Mouse (Mus musculus) forebrain, postnatal 0 days (tissue): Measurements from ENCODE around the gene Rufy3. TPM values are rescaled to one million over a fixed set of nuclear protein-coding genes. Genes with fewer than 3 reads are reported as not detected.
A peak's percentile ranks its signal among the peaks of the same experiment; 100 is the strongest.

ENCODE experiments used
- ATAC-seq: fragments of 200-750 bp; cut with Nextera tagmentation; 2 replicates; pipeline ENCODE4 v1.8.0; 2017; ENCODE audit warnings: mild to moderate bottlenecking, moderate library complexity
- DNase-seq: peaks from one replicate; pipeline ENCODE4 v3.0.0-alpha.2; 2015
- H3K27ac ChIP-seq: fragments of 300-500 bp; sonication (generic); 2 replicates; pipeline ENCODE4 v1.5.1; 2014; ENCODE audit warnings: low read depth, mild to moderate bottlenecking, antibody characterized with exemption, low read length, moderate library complexity, mixed read lengths
- H3K27me3 ChIP-seq: fragments of 300-500 bp; sonication (generic); 2 replicates; pipeline ENCODE4 v1.6.1; 2014; ENCODE audit warnings: mild to moderate bottlenecking, low read length, mixed read lengths; ENCODE audit not compliant: insufficient read depth
- H3K36me3 ChIP-seq: fragments of 300-500 bp; sonication (generic); 2 replicates; pipeline ENCODE4 v1.6.1; 2014; ENCODE audit warnings: mild to moderate bottlenecking, moderate library complexity; ENCODE audit not compliant: insufficient read depth
- H3K4me1 ChIP-seq: fragments of 300-500 bp; sonication (generic); 2 replicates; pipeline ENCODE4 v1.6.1; 2014; ENCODE audit warnings: antibody characterized with exemption; ENCODE audit not compliant: insufficient read depth
- H3K4me2 ChIP-seq: fragments of 300-500 bp; sonication (generic); 2 replicates; pipeline ENCODE4 v1.6.1; 2014; ENCODE audit warnings: low read depth, mild to moderate bottlenecking, moderate library complexity
- H3K4me3 ChIP-seq: fragments of 300-500 bp; sonication (generic); 2 replicates; pipeline ENCODE4 v1.5.1; 2014; ENCODE audit warnings: low read depth, low read length, mixed read lengths
- H3K9ac ChIP-seq: fragments of 300-500 bp; sonication (generic); 2 replicates; pipeline ENCODE4 v1.6.1; 2014; ENCODE audit warnings: mild to moderate bottlenecking
- H3K9me3 ChIP-seq: fragments of 300-500 bp; sonication (generic); 2 replicates; pipeline ENCODE4 v1.6.1; 2016; ENCODE audit warnings: low read length
- CTCF ChIP-seq: sonication (generic); IDR thresholded peaks from 2 replicates; pipeline ENCODE4 v1.5.1; 2016; ENCODE audit warnings: antibody characterized with exemption, control low read depth, low read depth
- WGBS: fragments of 180-500 bp; shearing (Covaris S2); extraction: QIAGEN DNeasy Blood & Tissue Kit; methylation state at CpG from one replicate; pipeline ENCODE4 v1.1.7; 2014; 5-methylcytosine and 5-hydroxymethylcytosine counted together
- polyA plus RNA-seq: library from polyadenylated mRNA; unstranded; fragments of >200 nt; fragmentation: Nextera tagmentation; extraction: Ambion mirVana; gene quantifications from 2 replicates; pipeline ENCODE4 v1.2.1, GENCODE M21; 2015
- total RNA-seq: library from RNA; depleted of rRNA; stranded (reverse); fragments of >200 nt; gene quantifications from 2 replicates; pipeline ENCODE4 v1.2.3, GENCODE M21; 2014

Gene Rufy3
- total and polyA plus RNA-seq, 2 experiments from 2014 or later = 214 to 319 TPM

- 20% methylated on average over 13 of the region's 13 CpGs for WGBS
- no peak overlapping the region for H3K27ac ChIP-seq
Observed at GRCm38 (mm10) chr5:88587211-88587934, 22.5 kb downstream of the Rufy3 start.

GRCm38 (mm10) chr5:88588481-88588880 lies 23.6 kb downstream of the Rufy3 start:
- Histone ChIP-seq H3K4me3 (no peak overlapping the region), H3K9me3 (no peaks in the 10 kb centered on the region), H3K9ac (no peak overlapping the region), H3K4me2 (0 out of 2 replicates have a peak overlapping the region, but pooled peaks have one; percentile 13), H3K36me3 (0 out of 2 replicates have a peak, but pooled peaks cover 10% of the 10 kb centered on the region), H3K4me1 (peaks cover 31% of the 10 kb centered on the region), H3K27me3 (no peaks in the 10 kb centered on the region), H3K27ac (no peak overlapping the region)
- 54% methylated on average over 5 of the region's 5 CpGs for WGBS
- no peak for TF ChIP-seq CTCF
- no peak for DNase-seq
- no peak for ATAC-seq

More at GRCm38 (mm10) chr5:88587211-88587934, 22.5 kb downstream of the Rufy3 start:
- DNase-seq (no peak), ATAC-seq (no peak)
- peak overlapping the region; percentile 72 for H3K4me2 ChIP-seq
- peak overlapping the region; percentile 69; the same call in 1 of the 2 replicates for H3K9ac ChIP-seq
- H3K27me3 ChIP-seq = no peaks in the 10 kb centered on the region
- H3K4me3 ChIP-seq = peak overlapping the region; percentile 78
- H3K4me1 ChIP-seq = peaks cover 31% of the 10 kb centered on the region
- TF ChIP-seq CTCF = no peak
- 0 out of 2 replicates have a peak, but pooled peaks cover 4% of the 10 kb centered on the region for H3K36me3 ChIP-seq
- no peaks in the 10 kb centered on the region for H3K9me3 ChIP-seq

- Histone ChIP-seq H3K4me3 (no peak overlapping the region), H3K4me1 (peaks cover 5% of the 10 kb centered on the region; the same call in 1 of the 2 replicates), H3K36me3 (peaks cover 14% of the 10 kb centered on the region; the same call in 1 of the 2 replicates), H3K27me3 (no peaks in the 10 kb centered on the region), H3K4me2 (no peak overlapping the region), H3K9ac (no peak overlapping the region), H3K9me3 (no peaks in the 10 kb centered on the region), H3K27ac (no peak overlapping the region)
- 90% methylated on average over 13 of the region's 13 CpGs for WGBS
- DNase-seq = no peak
- no peak for TF ChIP-seq CTCF
- no peak for ATAC-seq
Observed at GRCm38 (mm10) chr5:88593421-88594172, 28.8 kb downstream of the Rufy3 start.

GRCm38 (mm10) chr5:88594173-88594569 lies 29.3 kb downstream of the Rufy3 start:
- Histone ChIP-seq H3K27ac (no peak overlapping the region), H3K27me3 (no peaks in the 10 kb centered on the region), H3K4me1 (no peaks in the 10 kb centered on the region), H3K9me3 (no peaks in the 10 kb centered on the region), H3K36me3 (peaks cover 17% of the 10 kb centered on the region; the same call in 1 of the 2 replicates), H3K9ac (no peak overlapping the region), H3K4me3 (no peak overlapping the region), H3K4me2 (no peak overlapping the region)
- no peak for TF ChIP-seq CTCF
- 92% methylated on average over 7 of the region's 7 CpGs for WGBS
- no peak for DNase-seq
- no peak for ATAC-seq

GRCm38 (mm10) chr5:88595537-88596455 lies 31.0 kb downstream of the Rufy3 start:
- no peak for TF ChIP-seq CTCF
- no peak overlapping the region for H3K4me3 ChIP-seq
- no peaks in the 10 kb centered on the region for H3K27me3 ChIP-seq
- no peaks in the 10 kb centered on the region for H3K9me3 ChIP-seq
- H3K27ac ChIP-seq = no peak overlapping the region
- H3K36me3 ChIP-seq = peaks cover 13% of the 10 kb centered on the region; the same call in 1 of the 2 replicates
- H3K4me1 ChIP-seq = no peaks in the 10 kb centered on the region
- no peak overlapping the region for H3K4me2 ChIP-seq
- WGBS = 79% methylated on average over 5 of the region's 5 CpGs
- H3K9ac ChIP-seq = no peak overlapping the region
- ATAC-seq (no peak), DNase-seq (no peak)

- WGBS = 89% methylated on average over 6 of the region's 6 CpGs
Observed at GRCm38 (mm10) chr5:88598961-88599360, 34.1 kb downstream of the Rufy3 start.

More at GRCm38 (mm10) chr5:88598961-88599360, 34.1 kb downstream of the Rufy3 start:
- Histone ChIP-seq H3K9ac (no peak overlapping the region), H3K9me3 (no peaks in the 10 kb centered on the region), H3K4me1 (no peaks in the 10 kb centered on the region), H3K4me3 (no peak overlapping the region), H3K27me3 (no peaks in the 10 kb centered on the region), H3K36me3 (peaks cover 10% of the 10 kb centered on the region; the same call in 1 of the 2 replicates), H3K4me2 (no peak overlapping the region), H3K27ac (no peak overlapping the region)
- no peak for TF ChIP-seq CTCF
- ATAC-seq (no peak), DNase-seq (no peak)
